Mouse (Mus musculus): ENCODE data around the gene Klf9. TPM values are rescaled to one million over a fixed set of nuclear protein-coding genes. Genes with fewer than 3 reads are reported as not detected.
"Not testable (repeated sequence)": the region's sequence is repeated elsewhere in the genome, so short reads cannot be mapped to it uniquely, and the experiment has no call there.

Gene Klf9
- polyA plus RNA-seq, 1 experiment, result 7.9 TPM

DNA sequence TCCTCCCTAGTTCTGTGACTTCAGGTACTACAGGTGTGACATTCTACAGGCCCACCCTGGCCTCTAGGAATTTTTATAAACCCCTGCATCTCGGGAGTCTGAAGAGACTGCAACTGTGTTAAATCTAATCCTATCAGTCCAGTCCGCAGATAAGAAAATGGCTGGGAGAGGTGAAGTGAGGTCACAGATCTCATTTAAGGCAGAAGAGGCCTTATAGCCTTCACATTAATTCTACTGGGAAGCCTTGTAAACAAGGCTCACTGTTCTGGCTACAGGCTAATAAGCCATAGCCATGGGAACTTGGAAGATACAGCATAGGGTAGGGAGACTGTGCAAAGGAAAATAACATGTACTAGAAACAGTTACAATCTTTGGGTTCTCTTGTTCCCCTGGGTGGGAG is 3.7 kb upstream of the Klf9 start:
- 57% methylated on average over 2 of the region's 2 CpGs for WGBS
- no peak for DNase-seq (ENCODE audit: low read depth, low spot score)

DNA sequence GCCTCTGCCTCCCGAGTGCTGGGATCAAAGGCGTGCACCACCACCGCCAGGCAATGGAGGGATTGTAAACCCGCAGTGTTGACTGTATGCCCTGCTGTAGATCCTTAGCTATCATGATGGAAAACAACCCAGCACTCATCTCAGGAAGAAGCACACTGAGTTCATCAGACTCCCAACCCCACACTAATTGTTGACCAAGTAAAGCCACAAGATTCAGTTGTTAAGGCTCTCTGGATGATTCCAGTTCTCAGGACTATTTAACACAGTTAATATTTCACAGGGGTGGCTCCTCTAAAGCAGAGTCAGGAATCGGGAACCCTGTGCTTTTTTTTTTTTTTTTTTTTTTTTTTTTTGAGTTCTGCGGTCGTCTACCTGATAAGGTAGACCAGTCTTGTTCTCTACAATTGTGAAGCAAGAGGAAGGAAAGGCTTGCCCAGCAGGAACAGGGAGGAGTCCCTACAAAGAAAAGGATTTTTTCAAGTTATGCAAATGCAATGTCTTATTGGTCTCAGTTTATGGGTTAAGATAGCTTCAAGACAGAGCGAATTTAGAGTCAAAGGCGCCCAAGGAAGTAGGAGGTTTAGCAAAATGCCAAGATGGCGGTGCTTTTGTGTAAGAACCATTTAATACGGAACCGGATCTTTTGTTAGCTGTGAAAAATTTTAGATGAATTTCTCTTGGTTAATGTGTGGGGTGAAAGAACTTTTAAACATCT is 1.1 kb upstream of the Klf9 start:
- 21% methylated on average over 12 of the region's 12 CpGs for WGBS
- no peak for DNase-seq (ENCODE audit: low read depth, low spot score)

DNA sequence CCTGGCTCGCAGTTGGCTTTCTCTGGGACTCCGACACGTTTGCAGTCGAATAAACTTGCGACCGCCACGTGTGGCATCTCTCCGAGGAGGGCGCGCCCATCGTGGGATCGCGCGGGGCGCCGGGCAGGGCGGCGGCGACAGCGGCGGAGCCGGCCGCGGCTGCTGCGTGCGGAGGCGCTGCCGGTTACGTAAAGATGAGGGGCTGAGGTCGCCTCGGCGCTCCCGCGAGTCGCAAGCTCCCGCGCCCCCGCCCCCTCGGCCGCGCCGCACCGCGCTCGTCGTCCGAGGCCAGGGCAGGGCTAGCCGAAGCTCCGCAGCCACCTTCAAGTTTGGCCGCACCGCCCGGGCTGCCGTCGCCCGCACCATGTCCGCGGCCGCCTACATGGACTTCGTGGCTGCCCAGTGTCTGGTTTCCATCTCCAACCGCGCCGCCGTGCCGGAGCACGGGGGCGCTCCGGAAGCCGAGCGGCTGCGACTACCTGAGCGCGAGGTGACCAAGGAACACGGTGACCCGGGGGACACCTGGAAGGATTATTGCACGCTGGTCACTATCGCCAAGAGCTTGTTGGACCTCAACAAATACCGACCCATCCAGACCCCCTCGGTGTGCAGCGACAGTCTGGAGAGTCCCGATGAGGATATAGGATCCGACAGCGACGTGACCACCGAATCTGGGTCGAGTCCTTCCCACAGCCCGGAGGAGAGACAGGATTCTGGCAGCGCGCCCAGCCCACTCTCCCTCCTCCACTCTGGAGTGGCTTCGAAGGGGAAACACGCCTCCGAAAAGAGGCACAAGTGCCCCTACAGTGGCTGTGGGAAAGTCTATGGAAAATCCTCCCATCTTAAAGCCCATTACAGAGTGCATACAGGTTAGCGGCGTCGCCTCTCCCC is 610 bp downstream of the Klf9 start:
- WGBS, result under 1% methylated on average over 94 of the region's 94 CpGs
- DNase-seq (ENCODE audit: low read depth, low spot score), result no peak

DNA sequence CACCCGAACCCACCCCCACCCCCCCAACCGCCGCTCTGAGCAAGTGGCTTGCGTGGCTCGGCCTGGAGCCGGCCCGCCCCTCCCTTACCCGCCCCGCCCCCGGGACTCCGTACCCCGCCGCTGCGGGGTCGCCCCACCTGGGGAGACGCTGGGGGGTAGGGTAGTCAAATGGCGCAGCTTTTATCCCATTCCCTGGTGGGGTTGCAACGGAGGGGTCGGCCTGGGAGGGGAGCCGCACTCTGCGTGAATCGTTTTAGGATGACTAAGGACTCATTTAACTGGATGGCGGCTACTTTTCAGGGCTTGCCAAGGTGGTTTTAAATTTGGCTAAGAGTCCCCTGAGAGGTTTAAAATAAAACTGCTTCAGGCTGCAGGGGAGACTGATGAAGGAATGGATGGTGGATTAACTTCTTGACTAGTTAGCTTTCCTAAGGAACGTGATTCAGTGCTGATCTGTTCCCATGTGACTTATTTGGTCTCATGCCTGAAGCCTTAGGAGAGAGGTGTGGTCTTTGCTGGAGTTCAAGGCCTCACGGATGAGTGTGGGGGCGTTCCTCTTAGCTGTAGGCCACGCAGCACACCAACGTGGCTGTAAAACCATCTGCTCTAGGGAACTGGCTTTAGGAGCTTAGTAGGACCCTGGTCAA is 1.5 kb downstream of the Klf9 start:
- no peak for DNase-seq (ENCODE audit: low read depth, low spot score)

DNA sequence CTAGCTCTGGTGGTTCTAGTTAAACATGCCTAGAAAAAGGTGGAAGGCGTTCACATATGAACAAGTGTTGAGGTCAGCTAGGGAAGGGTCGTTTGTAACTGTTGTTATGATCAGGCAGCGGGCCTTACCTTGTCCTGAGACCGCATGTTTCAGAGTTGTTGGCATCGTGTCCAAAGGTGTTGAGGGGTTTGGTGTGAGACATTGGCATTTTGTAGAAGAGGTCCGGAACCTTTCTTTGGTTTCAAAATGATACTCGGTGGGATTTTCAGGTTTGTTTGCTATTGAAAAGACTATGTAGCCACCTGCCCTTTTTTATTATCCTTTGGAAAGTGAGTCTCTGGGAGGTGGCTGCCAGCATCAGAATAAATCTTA is 2.0 kb downstream of the Klf9 start:
- WGBS, result 12% methylated on average over 7 of the region's 7 CpGs
- no peak for DNase-seq (ENCODE audit: low read depth, low spot score)

More for the DNA sequence above, 1.5 kb downstream of the Klf9 start:
- 4% methylated on average over 28 of the region's 28 CpGs for WGBS

DNA sequence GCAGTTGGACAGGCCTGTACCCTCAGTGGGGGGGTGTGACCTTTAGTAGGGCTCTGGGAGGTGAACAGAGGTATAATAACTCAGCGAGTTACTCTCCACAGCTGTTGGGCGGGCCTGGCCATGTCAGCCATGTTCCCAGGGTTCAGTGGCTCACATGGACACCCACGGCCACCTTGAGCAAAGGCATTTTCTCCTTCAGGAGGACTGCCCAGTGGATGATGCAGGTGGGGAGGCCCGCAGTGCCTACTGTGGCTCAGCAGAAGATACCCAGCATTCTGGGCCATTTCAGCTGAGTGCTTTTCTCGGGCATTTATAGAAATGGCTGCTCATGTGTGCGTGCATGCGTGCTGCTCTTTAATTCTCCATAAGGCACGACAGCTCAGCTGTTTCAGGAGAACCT is 2.5 kb downstream of the Klf9 start:
- no peak for DNase-seq (ENCODE audit: low read depth, low spot score)
- WGBS, result 14% methylated on average over 8 of the region's 8 CpGs

DNA sequence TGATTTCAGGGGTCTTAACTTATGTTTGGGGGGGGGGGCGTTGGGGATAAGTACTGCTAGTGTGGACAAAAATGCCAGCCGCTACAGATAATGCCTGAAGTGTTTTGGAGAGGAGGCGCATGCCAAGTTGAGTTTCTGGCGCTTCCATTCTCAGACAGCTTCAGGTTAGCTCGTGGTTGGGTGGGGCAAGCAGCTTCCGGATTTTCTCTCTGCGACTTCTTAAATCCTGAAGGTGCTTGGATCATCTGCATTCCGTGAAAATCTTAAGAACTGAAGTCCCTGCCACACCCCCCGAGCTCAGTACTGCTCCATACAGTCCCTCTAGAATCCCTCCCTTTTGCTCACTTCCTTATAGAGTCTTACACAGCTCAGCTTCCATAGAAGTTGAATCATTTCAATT is 3.0 kb downstream of the Klf9 start:
- no peak for DNase-seq (ENCODE audit: low read depth, low spot score)

DNA sequence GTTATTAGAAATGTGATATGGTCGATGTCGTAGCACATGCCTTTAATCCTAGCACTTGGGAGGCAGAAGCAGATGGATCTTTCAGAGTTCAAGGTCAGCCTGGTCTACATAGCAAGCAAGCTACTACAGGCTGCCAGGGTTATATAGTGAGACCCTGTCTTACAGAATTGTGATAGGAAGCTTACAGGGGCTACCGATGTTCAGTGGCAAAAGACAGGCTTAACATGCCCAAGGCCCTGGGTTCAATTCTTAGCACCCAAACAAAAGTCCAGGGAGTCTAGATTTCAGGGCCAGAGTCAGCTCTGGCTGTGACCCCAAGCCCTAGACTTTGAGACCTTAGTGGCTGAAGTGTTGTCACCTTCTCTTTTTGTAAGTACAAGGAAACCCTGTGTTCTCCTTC is 4.1 kb downstream of the Klf9 start:
- WGBS, result 50% methylated on average over 3 of the region's 3 CpGs
- no peak for DNase-seq (ENCODE audit: low read depth, low spot score)

More for the DNA sequence above, 3.0 kb downstream of the Klf9 start:
- WGBS, result 13% methylated on average over 9 of the region's 9 CpGs

DNA sequence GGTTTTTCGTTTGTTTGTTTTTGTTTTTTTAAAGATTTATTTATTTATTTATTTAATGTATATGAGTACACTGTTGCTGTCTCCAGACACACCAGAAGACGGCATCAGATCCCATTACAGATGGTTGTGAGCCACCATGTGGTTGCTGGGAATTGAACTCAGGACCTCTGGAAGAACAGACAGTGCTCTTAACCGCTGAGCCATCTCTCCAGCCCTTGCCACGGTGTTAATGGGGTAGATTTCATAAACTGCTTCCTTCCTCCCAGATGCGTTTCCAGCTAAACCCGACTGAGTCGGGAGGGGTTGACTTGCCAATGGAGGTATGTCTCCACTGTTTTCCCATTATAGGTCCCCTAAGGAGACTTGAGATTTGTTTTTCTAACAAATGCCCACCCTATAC is 4.5 kb downstream of the Klf9 start:
- not testable (repeated sequence) for DNase-seq (ENCODE audit: low read depth, low spot score)
- 79% methylated on average over 7 of the region's 7 CpGs for WGBS

DNA sequence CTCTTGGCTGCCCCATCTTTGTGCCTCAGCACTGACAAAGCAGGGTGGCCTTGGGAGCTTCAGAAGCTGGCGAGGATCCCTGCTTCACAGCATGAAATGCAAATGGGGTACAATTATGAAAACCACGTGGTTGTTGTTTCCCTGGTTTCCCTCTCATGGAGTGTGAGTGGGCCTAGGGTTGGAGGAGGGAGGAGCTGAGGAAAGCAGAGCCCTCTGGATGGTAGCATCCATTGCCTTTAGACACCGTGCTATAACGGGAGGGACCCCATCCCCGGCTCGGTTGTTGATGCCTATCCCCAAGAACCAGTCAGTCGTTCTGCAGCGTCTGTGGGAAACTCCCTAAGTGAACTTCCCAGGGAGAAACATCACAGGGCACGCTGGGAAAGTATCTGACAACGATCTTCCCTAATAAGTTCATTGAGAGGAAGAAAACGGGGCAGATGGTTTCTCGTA is 5.4 kb downstream of the Klf9 start:
- 57% methylated on average over 12 of the region's 12 CpGs for WGBS
- DNase-seq (ENCODE audit: low read depth, low spot score), result no peak

DNA sequence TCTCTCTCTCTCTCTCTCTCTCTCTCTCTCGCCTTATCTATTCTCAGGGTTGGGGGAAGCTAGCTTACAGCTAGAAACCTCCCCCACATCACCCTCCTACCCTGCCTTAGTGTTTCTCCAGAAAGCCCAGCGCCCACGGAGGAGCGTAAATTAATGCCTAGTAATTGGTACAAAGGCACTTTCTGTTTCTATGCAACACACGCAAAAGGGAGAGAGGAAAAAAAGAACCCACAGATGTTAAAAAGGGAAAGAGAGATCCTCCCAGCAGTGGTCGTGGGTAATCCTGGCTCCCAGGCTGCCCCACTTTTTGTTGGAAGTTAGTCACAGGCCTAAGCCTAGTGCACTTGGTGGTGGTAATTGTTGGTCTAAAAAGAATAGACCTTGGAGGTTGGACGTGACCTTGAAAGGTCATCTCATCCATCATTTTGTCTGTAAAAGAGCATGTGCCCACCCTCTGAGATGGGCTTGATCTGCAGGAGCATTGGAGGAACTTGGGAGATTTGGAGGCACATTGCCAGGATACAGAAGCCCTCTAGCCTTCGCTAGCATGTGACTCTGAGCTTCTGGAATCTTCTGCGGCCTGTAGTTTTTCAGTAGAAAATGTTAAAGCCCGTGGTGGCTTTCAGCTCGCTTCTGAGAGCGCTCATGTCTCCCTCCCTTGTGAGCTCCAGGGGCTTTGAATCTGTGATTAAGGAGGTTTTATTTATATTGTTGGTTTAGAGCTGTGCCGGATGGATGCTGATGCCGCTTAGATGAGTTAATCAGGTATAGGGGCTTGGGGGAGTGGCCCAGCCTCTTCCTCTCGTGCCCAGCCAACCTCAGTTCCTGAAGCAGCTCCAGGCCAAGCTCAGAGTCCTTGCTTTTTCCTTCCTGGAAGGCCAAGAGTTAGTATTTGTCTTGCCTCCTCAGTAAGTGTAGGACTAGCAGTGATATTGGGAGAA is 6.3 kb downstream of the Klf9 start:
- no peak for DNase-seq (ENCODE audit: low read depth, low spot score)

DNA sequence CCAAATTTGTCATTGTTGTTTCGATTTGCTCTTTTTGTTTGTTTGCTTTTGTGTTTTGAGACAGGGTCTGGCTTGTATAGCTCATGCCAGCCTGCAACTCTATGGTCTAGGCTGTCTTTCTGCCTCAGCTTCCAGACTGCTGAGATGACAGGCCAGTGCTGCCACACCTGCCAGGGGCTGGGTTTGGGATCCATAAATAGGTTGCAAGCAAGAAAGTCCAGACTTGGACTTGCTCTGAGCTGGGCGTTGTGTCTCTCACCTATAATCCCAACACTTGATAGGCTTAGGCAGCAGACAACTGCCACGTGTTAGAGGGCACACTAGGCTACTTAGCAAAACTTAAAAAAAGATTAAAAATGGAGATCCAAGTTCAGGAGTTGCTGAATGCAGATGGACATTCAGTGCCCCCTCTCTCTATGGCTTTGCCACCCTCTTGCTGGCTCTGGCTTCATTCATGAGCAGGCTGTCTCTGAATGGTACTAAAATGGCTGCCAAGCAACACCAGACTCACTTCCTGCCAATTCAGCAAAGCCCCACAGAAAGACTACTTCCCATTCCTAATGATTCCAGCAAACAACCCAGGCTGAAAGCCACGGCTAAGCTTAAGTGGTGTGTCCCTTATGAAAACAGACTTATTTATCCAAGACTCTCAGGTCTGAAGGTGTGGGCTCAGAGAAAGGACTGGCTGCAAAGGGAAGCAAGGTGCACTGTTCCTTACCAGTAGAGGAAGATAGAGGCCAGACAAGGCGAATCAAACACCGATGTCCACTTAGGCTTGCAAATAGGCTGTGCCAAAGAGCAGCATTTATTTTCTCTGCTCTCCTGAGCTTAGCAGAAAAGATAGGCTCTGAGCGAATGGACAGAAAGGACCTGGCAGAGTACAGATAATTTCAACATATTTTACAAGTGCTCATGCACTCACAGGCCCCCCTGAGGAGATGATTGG is 8.7 kb downstream of the Klf9 start:
- DNase-seq (ENCODE audit: low read depth, low spot score), result no peak
- WGBS, result 46% methylated on average over 7 of the region's 7 CpGs

More for the DNA sequence above, 6.3 kb downstream of the Klf9 start:
- WGBS, result 68% methylated on average over 15 of the region's 15 CpGs

DNA sequence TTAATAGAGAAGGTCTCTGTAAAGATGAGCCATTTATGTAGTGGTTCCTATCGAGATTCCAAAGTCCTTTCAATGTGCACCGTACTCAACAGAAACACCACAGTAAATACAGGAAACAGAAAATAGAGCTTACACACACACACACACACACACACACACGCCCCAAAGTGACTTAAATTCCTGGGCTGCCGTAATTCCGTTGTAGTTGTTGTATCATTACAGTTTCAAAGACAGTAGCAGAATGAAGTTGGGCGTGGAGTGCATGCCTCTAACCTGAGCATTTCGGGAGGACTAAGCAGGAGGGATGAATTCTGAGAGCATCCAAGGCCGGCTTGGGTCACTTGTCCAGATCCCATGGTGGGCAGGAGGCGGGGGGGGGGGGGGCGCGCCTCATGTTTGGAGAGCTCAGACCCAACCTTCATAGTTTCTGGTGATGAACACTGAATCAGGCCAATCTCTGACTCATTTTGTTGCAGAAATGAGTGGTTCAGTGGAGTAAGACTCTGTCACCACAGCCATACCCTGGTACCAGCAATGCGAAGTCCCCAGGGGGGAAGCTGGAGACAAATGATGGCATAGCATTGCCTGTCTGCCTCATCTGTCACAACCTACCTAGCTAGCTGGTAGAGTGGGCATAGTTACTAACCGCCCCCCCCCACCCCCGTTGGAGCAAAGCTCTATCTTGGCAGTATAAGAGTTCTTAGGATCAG is 9.7 kb downstream of the Klf9 start:
- DNase-seq (ENCODE audit: low read depth, low spot score), result no peak
- WGBS, result 47% methylated on average over 14 of the region's 14 CpGs

DNA sequence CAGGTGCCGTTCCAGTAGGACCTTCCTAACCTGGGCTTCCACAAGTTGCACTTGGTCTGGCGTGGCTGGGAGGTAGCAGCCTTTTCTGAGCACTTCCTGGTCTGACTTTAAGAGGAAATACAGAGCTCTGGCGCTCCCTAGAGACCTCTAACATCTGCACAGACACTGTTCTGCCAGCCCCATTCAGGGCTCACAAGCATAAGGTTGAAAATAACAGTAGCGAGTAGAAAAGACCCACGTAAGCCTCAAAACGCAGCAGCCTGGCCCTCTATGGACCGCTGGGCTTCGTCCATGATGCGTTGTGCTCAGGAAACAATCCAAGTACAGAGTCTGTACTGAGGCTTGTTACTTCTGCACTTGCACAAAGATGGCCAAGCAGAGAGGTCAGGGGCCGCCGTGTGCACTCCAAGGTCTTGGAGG is 10.6 kb downstream of the Klf9 start:
- WGBS, result 19% methylated on average over 11 of the region's 11 CpGs
- no peak for DNase-seq (ENCODE audit: low read depth, low spot score)

DNA sequence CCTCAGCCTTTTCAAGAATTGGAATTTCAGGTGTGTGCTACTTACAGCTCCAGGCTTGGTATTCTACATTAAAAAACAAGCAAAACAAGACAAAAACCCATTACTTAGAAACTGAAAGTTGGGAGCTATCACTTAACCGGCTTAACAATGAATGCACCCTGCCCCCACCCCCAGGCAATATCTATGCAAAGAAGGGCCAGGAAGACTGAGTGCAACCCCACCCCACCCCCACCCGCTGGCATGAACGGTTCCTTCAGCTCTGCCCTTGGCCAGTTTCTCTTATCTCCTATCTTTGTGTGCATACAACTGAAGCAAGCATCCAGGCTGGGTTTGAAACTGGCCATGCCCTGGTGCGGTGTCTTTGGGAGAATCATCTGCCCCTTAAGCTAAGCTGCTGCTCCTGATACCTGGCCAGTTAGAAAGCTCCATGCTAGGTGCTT is 11.2 kb downstream of the Klf9 start:
- no peak for DNase-seq (ENCODE audit: low read depth, low spot score)
- 24% methylated on average over 4 of the region's 4 CpGs for WGBS

DNA sequence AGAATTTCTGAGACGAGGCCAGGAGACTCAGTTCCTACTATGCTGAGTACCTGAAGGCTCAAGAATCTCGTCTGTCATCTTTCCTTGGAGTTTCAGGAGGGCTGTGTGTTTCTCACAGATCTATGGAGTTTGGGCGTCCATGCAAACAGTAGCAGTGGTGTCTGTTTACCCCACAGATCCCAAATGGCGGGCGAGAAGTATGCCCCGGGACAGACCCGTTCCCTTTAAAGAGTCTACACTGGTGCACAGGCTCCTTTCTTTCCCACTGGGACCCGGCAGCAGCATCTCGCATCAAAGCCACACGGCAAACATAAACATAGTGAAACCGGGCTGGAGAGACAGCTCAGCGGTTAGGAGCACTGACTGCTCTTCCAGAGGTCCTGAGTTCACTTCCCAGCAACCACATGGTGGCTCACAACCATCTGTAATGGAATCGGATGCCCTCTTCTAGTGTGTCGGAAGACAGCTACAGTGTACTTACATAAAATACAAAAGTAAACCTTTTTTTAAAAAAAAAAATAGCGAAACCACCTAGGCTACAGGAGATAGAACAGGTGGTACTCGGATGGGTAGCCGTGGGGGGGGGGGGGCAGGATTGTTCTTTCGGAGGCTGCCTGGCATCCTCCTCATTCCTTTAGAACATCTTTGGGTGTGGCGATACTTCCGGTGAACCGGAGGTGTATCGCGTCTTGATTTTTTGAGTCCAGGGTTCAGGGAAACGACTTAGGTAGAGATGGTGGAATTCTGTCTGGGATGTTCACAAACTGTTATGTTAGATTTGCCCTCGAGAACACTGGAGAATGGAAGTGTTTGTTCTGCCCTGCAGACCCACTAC is 12.0 kb downstream of the Klf9 start:
- 73% methylated on average over 25 of the region's 25 CpGs for WGBS
- no peak for DNase-seq (ENCODE audit: low read depth, low spot score)

DNA sequence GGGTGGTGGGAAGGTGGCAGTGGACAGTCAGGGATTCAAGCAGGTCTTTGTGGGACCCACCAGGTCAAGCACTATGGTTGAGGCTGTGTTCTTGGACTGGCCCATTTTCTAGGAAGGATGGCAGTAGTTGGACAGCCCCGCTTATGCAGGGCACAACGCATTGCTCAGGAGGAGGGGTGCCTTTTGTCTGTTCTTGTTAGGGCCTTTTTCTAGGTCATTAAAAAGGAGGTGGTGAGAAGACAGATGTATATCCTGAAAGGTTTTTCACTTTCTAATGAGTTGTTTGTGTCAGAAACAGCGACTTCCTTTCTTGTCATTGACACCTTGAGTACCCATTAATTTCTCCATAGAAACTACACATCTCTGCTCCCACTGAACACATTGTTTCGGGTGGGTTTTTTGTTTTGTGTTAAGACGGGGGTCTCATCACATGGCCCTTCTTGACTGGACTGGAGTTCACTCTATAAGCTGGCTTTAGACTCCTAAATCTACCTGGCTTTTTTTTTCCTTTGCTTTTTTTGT is 12.6 kb downstream of the Klf9 start:
- 84% methylated on average over 5 of the region's 5 CpGs for WGBS
- no peak for DNase-seq (ENCODE audit: low read depth, low spot score)
